Mouse (Mus musculus) embryonic stem cell, embryonic (primary cell): ENCODE measurements at regions not wholly inside any gene's neighbourhood (a gene's known extent, or its start where the extent isn't known, plus 50 kb on each side); places are given as distances from the start of the nearest gene placed in this dataset.

ENCODE experiments used
- CTCF ChIA-PET, 4 experiments: fragments of 300-600 bp in 2 of 4; fragments of 350-600 bp in 2 of 4; sonication (Branson Sonifier 250); formaldehyde crosslinking; loops; one replicate each; lab custom pipeline; 2022; ENCODE audit warnings: inconsistent platforms in 2 of 4; lab: Charles Lee
- POLR2A ChIA-PET, 4 experiments: fragments of 300-600 bp in 2 of 4; fragments of 350-600 bp in 2 of 4; sonication (Branson Sonifier 250); formaldehyde crosslinking; loops; one replicate each; lab custom pipeline; 2022; ENCODE audit warnings: antibody characterized with exemption in 4 of 4, inconsistent platforms in 1 of 4; lab: Charles Lee

GRCm38 (mm10) chr2:34111286-34111685 lies 223.5 kb upstream of the Mvb12b start:
- CTCF ChIA-PET: interaction anchor here in 1 of 4 experiments (0.6 kb wide), 1 partner anchor 42 kb away, joined by 6 read pairs; no protein-coding TSS in a partner anchor
- POLR2A ChIA-PET: no interaction called here

- CTCF ChIA-PET: no interaction called here
- POLR2A ChIA-PET: interaction anchor here in 1 of 4 experiments (0.5 kb wide), 1 partner anchor 302 kb away, joined by 3 read pairs; no protein-coding TSS in a partner anchor
Measured at GRCm38 (mm10) chr2:34110582-34110981, 222.8 kb upstream of the Mvb12b start.

- ChIA-PET POLR2A (no interaction called here), CTCF (no interaction called here)
Measured at GRCm38 (mm10) chr2:34107566-34108303, 220.0 kb upstream of the Mvb12b start.

- POLR2A ChIA-PET: no interaction called here
- CTCF ChIA-PET: no interaction called here
Measured at GRCm38 (mm10) chr2:34106837-34107565, 219.3 kb upstream of the Mvb12b start.

GRCm38 (mm10) chr2:34106245-34106644 lies 218.5 kb upstream of the Mvb12b start:
- CTCF ChIA-PET: no interaction called here
- POLR2A ChIA-PET: no interaction called here

- ChIA-PET CTCF (no interaction called here), POLR2A (no interaction called here)
Measured at GRCm38 (mm10) chr2:34105271-34106051, 217.7 kb upstream of the Mvb12b start.

GRCm38 (mm10) chr2:34098004-34098547 lies 210.3 kb upstream of the Mvb12b start:
- CTCF ChIA-PET: interaction anchor here in 1 of 4 experiments (0.7 kb wide), 1 partner anchor 471 kb away, joined by 3 read pairs; no protein-coding TSS in a partner anchor
- POLR2A ChIA-PET: no interaction called here

GRCm38 (mm10) chr2:34096561-34096960 lies 208.8 kb upstream of the Mvb12b start:
- ChIA-PET POLR2A (no interaction called here), CTCF (interaction anchor here in 1 of 4 experiments (0.6 kb wide), 1 partner anchor 526 kb away, joined by 3 read pairs; no protein-coding TSS in a partner anchor)

GRCm38 (mm10) chr2:34088832-34089231 lies 201.1 kb upstream of the Mvb12b start:
- POLR2A ChIA-PET: no interaction called here
- CTCF ChIA-PET: no interaction called here

- POLR2A ChIA-PET: no interaction called here
- CTCF ChIA-PET: no interaction called here
Measured at GRCm38 (mm10) chr2:34086130-34086529, 198.4 kb upstream of the Mvb12b start.

GRCm38 (mm10) chr2:34084513-34084912 lies 196.8 kb upstream of the Mvb12b start:
- CTCF ChIA-PET: no interaction called here
- POLR2A ChIA-PET: no interaction called here

GRCm38 (mm10) chr2:34082486-34082885 lies 194.7 kb upstream of the Mvb12b start:
- POLR2A ChIA-PET: no interaction called here
- CTCF ChIA-PET: no interaction called here

- ChIA-PET CTCF (interaction anchor here in 1 of 4 experiments (0.6 kb wide), 1 partner anchor 646 kb away, joined by 4 read pairs; no protein-coding TSS in a partner anchor), POLR2A (no interaction called here)
Measured at GRCm38 (mm10) chr2:34080176-34080575, 192.4 kb upstream of the Mvb12b start.

- ChIA-PET CTCF (interaction anchor here in 1 of 4 experiments (0.6 kb wide), 1 partner anchor 258 kb away, joined by 3 read pairs; no protein-coding TSS in a partner anchor), POLR2A (no interaction called here)
Measured at GRCm38 (mm10) chr2:34079282-34079681, 191.5 kb upstream of the Mvb12b start.

GRCm38 (mm10) chr2:34078875-34079262 lies 191.1 kb upstream of the Mvb12b start:
- ChIA-PET POLR2A (no interaction called here), CTCF (interaction anchor here in 1 of 4 experiments (0.6 to 0.8 kb wide), 2 partner anchors 128 to 257 kb away, joined by 3 read pairs; no protein-coding TSS in a partner anchor)

GRCm38 (mm10) chr2:34078248-34078874 lies 190.6 kb upstream of the Mvb12b start:
- POLR2A ChIA-PET: no interaction called here

GRCm38 (mm10) chr2:34076346-34076745 lies 188.6 kb upstream of the Mvb12b start:
- CTCF ChIA-PET: interaction anchor here in 2 of 4 experiments (0.6 kb wide), 2 partner anchors 33 to 40 kb away, joined by 3 to 4 read pairs; no protein-coding TSS in a partner anchor

More at GRCm38 (mm10) chr2:34078248-34078874, 190.6 kb upstream of the Mvb12b start:
- CTCF ChIA-PET: interaction anchor here in 1 of 4 experiments (0.8 kb wide), 1 partner anchor 129 kb away, joined by 3 read pairs; no protein-coding TSS in a partner anchor

GRCm38 (mm10) chr2:34074066-34074465 lies 186.3 kb upstream of the Mvb12b start:
- POLR2A ChIA-PET: no interaction called here
- CTCF ChIA-PET: no interaction called here

More at GRCm38 (mm10) chr2:34076346-34076745, 188.6 kb upstream of the Mvb12b start:
- POLR2A ChIA-PET: no interaction called here
